Mouse (Mus musculus): ENCODE data around the gene Galnt12. TPM values are rescaled to one million over a fixed set of nuclear protein-coding genes. Genes with fewer than 3 reads are reported as not detected.

Galnt12 gene
- polyA plus RNA-seq, 1 experiment = 2.4 TPM

GRCm38 (mm10) chr4:47130111-47131050 is 38.7 kb downstream of the Galnt12 start:
- Histone ChIP-seq H3K4me3 (ENCODE audit: control insufficient read depth, low read depth, low read length) (no peak overlapping the region), H3K27ac (ENCODE audit: control insufficient read depth, insufficient read depth, low read depth, low read length) (no peak overlapping the region), H3K36me3 (ENCODE audit: control insufficient read depth, insufficient read depth, low read length) (no peaks in the 10 kb centered on the region), H3K4me1 (ENCODE audit: control insufficient read depth, insufficient read depth, low read length) (no peaks in the 10 kb centered on the region), H3K27me3 (ENCODE audit: control insufficient read depth, insufficient read depth, low read length) (no peaks in the 10 kb centered on the region)
- no peak for TF ChIP-seq CTCF (IDR thresholded peaks at IDR 0.05; ENCODE audit: control insufficient read depth, insufficient read depth, insufficient replicate concordance, low read depth, low read length)
- TF ChIP-seq POLR2A (IDR thresholded peaks at IDR 0.05; ENCODE audit: control insufficient read depth, low read depth, low read length) = no peak

DNA sequence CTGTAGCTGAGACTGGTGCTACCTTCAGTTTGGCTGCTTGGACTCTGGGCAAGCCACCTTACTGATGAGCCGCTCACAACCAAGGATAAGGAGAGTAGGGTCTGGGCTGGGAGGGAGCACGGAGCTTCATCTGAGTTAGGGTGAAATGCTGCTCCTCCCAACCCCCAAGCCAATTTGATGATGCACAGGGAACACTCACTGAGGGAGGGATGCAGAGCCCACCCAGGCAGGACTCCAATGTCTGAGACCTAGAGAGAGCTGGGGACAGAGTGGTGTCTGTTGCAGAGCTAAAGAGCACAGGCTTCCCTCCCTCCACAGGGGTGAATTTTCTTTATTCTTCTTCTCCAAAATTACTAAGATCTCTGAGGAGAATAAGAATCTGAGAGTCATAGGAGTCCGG is 40.2 kb downstream of the Galnt12 start:
- TF ChIP-seq POLR2A (IDR thresholded peaks at IDR 0.05; ENCODE audit: control insufficient read depth, low read depth, low read length) (no peak), CTCF (IDR thresholded peaks at IDR 0.05; ENCODE audit: control insufficient read depth, insufficient read depth, insufficient replicate concordance, low read depth, low read length) (no peak)
- no peaks in the 10 kb centered on the region for H3K36me3 ChIP-seq (ENCODE audit: control insufficient read depth, insufficient read depth, low read length)
- H3K4me3 ChIP-seq (ENCODE audit: control insufficient read depth, low read depth, low read length) = no peak overlapping the region
- H3K4me1 ChIP-seq (ENCODE audit: control insufficient read depth, insufficient read depth, low read length) = no peaks in the 10 kb centered on the region
- no peak overlapping the region for H3K27ac ChIP-seq (ENCODE audit: control insufficient read depth, insufficient read depth, low read depth, low read length)
- no peaks in the 10 kb centered on the region for H3K27me3 ChIP-seq (ENCODE audit: control insufficient read depth, insufficient read depth, low read length)

- no peaks in the 10 kb centered on the region for H3K27me3 ChIP-seq (ENCODE audit: control insufficient read depth, insufficient read depth, low read length)
- no peaks in the 10 kb centered on the region for H3K4me1 ChIP-seq (ENCODE audit: control insufficient read depth, insufficient read depth, low read length)
Measured at GRCm38 (mm10) chr4:47132413-47132812, 40.7 kb downstream of the Galnt12 start.

DNA sequence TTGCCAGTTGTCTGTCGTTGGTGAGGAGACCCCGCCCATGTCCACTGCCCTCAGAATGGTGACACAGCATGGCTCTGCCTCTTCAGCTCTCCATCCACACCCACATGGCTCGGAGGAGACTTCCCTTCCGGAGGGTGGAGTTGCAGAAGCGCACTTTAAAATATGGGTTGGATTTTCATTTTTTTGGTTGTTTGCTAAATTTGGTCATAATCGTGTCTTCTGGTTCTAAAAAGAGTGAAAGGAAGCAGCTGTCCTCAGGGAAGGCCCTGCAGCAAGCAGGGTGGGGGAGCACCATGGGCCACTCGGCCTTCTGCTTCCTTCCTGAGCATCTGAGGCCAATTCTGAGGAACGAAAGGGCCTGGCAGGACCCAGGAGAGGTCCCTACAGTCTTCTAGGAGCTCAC is 45.0 kb downstream of the Galnt12 start:
- H3K27me3 ChIP-seq (ENCODE audit: control insufficient read depth, insufficient read depth, low read length) = no peaks in the 10 kb centered on the region
- no peak overlapping the region for H3K4me3 ChIP-seq (ENCODE audit: control insufficient read depth, low read depth, low read length)
- TF ChIP-seq POLR2A (IDR thresholded peaks at IDR 0.05; ENCODE audit: control insufficient read depth, low read depth, low read length) (no peak), CTCF (IDR thresholded peaks at IDR 0.05; ENCODE audit: control insufficient read depth, insufficient read depth, insufficient replicate concordance, low read depth, low read length) (no peak)
- H3K36me3 ChIP-seq (ENCODE audit: control insufficient read depth, insufficient read depth, low read length) = no peaks in the 10 kb centered on the region
- H3K4me1 ChIP-seq (ENCODE audit: control insufficient read depth, insufficient read depth, low read length) = no peaks in the 10 kb centered on the region
- no peak overlapping the region for H3K27ac ChIP-seq (ENCODE audit: control insufficient read depth, insufficient read depth, low read depth, low read length)

More at GRCm38 (mm10) chr4:47132413-47132812, 40.7 kb downstream of the Galnt12 start:
- TF ChIP-seq CTCF (IDR thresholded peaks at IDR 0.05; ENCODE audit: control insufficient read depth, insufficient read depth, insufficient replicate concordance, low read depth, low read length) = no peak
- TF ChIP-seq POLR2A (IDR thresholded peaks at IDR 0.05; ENCODE audit: control insufficient read depth, low read depth, low read length) = no peak
- H3K27ac ChIP-seq (ENCODE audit: control insufficient read depth, insufficient read depth, low read depth, low read length) = peak overlapping the region; percentile 22
- H3K36me3 ChIP-seq (ENCODE audit: control insufficient read depth, insufficient read depth, low read length) = no peaks in the 10 kb centered on the region
- H3K4me3 ChIP-seq (ENCODE audit: control insufficient read depth, low read depth, low read length) = no peak overlapping the region

DNA sequence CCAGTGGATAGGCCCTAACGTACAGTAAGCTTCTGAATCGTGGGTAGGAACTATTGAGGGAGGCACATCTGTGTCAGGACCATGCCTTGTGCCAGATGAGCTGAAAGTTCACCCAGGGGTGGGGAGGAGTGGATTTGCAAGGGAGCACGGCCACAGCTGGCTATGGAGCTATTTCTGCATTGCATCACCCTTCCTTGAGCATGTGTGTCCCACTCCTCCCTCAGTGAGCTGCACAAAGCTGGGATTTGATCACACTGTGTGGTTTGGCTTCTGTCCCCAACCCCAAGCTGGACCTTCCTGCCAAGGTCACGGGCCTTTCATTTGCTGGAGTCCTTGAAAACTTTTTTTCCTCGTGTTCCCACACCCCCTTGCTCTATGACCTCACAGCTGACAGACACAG is 45.8 kb downstream of the Galnt12 start:
- TF ChIP-seq POLR2A (IDR thresholded peaks at IDR 0.05; ENCODE audit: control insufficient read depth, low read depth, low read length) (no peak), CTCF (IDR thresholded peaks at IDR 0.05; ENCODE audit: control insufficient read depth, insufficient read depth, insufficient replicate concordance, low read depth, low read length) (no peak)
- Histone ChIP-seq H3K27me3 (ENCODE audit: control insufficient read depth, insufficient read depth, low read length) (no peaks in the 10 kb centered on the region), H3K4me1 (ENCODE audit: control insufficient read depth, insufficient read depth, low read length) (no peaks in the 10 kb centered on the region), H3K4me3 (ENCODE audit: control insufficient read depth, low read depth, low read length) (no peak overlapping the region), H3K36me3 (ENCODE audit: control insufficient read depth, insufficient read depth, low read length) (no peaks in the 10 kb centered on the region), H3K27ac (ENCODE audit: control insufficient read depth, insufficient read depth, low read depth, low read length) (no peak overlapping the region)

- TF ChIP-seq POLR2A (IDR thresholded peaks at IDR 0.05; ENCODE audit: control insufficient read depth, low read depth, low read length) (no peak), CTCF (IDR thresholded peaks at IDR 0.05; ENCODE audit: control insufficient read depth, insufficient read depth, insufficient replicate concordance, low read depth, low read length) (no peak)
- Histone ChIP-seq H3K27me3 (ENCODE audit: control insufficient read depth, insufficient read depth, low read length) (no peaks in the 10 kb centered on the region), H3K27ac (ENCODE audit: control insufficient read depth, insufficient read depth, low read depth, low read length) (no peak overlapping the region), H3K36me3 (ENCODE audit: control insufficient read depth, insufficient read depth, low read length) (no peaks in the 10 kb centered on the region), H3K4me1 (ENCODE audit: control insufficient read depth, insufficient read depth, low read length) (no peaks in the 10 kb centered on the region), H3K4me3 (ENCODE audit: control insufficient read depth, low read depth, low read length) (no peak overlapping the region)
Measured at GRCm38 (mm10) chr4:47138411-47138810, 46.7 kb downstream of the Galnt12 start.

GRCm38 (mm10) chr4:47138967-47139777 is 47.5 kb downstream of the Galnt12 start:
- Histone ChIP-seq H3K4me3 (ENCODE audit: control insufficient read depth, low read depth, low read length) (no peak overlapping the region), H3K4me1 (ENCODE audit: control insufficient read depth, insufficient read depth, low read length) (no peaks in the 10 kb centered on the region), H3K36me3 (ENCODE audit: control insufficient read depth, insufficient read depth, low read length) (no peaks in the 10 kb centered on the region), H3K27ac (ENCODE audit: control insufficient read depth, insufficient read depth, low read depth, low read length) (no peak overlapping the region), H3K27me3 (ENCODE audit: control insufficient read depth, insufficient read depth, low read length) (no peaks in the 10 kb centered on the region)
- no peak for TF ChIP-seq POLR2A (IDR thresholded peaks at IDR 0.05; ENCODE audit: control insufficient read depth, low read depth, low read length)
- no peak for TF ChIP-seq CTCF (IDR thresholded peaks at IDR 0.05; ENCODE audit: control insufficient read depth, insufficient read depth, insufficient replicate concordance, low read depth, low read length)

Data from testis, adult 2 months (tissue).